Mouse (Mus musculus) CH12.LX (cell line): ENCODE measurements at regions not wholly inside any gene's neighbourhood (a gene's known extent, or its start where the extent isn't known, plus 50 kb on each side); places are given as distances from the start of the nearest gene placed in this dataset.

ENCODE experiments used
- DNase-seq: peaks from one replicate; pipeline ENCODE4 v3.0.0-alpha.2; 2013; ENCODE audit errors: extremely low read depth
- H3K27ac ChIP-seq: 2 replicates; pipeline ENCODE4 v1.5.1; 2012; ENCODE audit warnings: low read depth, mild to moderate bottlenecking, control low read depth, moderate library complexity; ENCODE audit not compliant: insufficient read depth
- H3K27me3 ChIP-seq: replicated peaks from 2 replicates; pipeline ENCODE3; 2012; ENCODE audit warnings: inconsistent platforms
- H3K36me3 ChIP-seq, 2 experiments: replicated peaks in 1 of 2; 2 replicates each; pipeline versions ENCODE3 to v1.6.1; 2012; ENCODE audit warnings: inconsistent platforms in 1 of 2, low read length in 1 of 2, mild to moderate bottlenecking in 1 of 2, mixed read lengths in 1 of 2, moderate library complexity in 1 of 2; ENCODE audit not compliant: control insufficient read depth in 1 of 2, insufficient read depth in 1 of 2
- H3K4me1 ChIP-seq, 2 experiments: 2 replicates each; pipeline ENCODE4 v1.6.1; 2012; ENCODE audit warnings: inconsistent platforms in 1 of 2, moderate library complexity in 1 of 2; ENCODE audit not compliant: insufficient read depth in 2 of 2, control insufficient read depth in 1 of 2
- H3K4me2 ChIP-seq: 2 replicates; pipeline ENCODE4 v1.6.1; 2012; ENCODE audit warnings: low read depth, mild to moderate bottlenecking, control low read depth; ENCODE audit not compliant: poor library complexity, insufficient read depth, severe bottlenecking
- H3K4me3 ChIP-seq, 3 experiments: fragments of 150-350 bp in 1 of 3; sonication (generic) in 1 of 3; replicated peaks in 1 of 3; 2 replicates each; pipeline versions ENCODE3 to v1.5.1; 2011 to 2012; ENCODE audit warnings: low read depth in 2 of 3, low read length in 2 of 3, mild to moderate bottlenecking in 2 of 3, moderate library complexity in 2 of 3, control low read depth in 1 of 3, improper control_type of control experiment in 1 of 3, inconsistent platforms in 1 of 3, mixed read lengths in 1 of 3; ENCODE audit not compliant: poor library complexity in 1 of 3
- H3K79me2 ChIP-seq: replicated peaks from 2 replicates; pipeline ENCODE4 v1.6.1; 2012; ENCODE audit warnings: mild to moderate bottlenecking, moderate library complexity; ENCODE audit not compliant: control insufficient read depth, poor library complexity, insufficient read depth, severe bottlenecking; ENCODE audit errors: extremely low read depth
- H3K9ac ChIP-seq: 2 replicates; pipeline ENCODE4 v1.6.1; 2012; ENCODE audit warnings: low read depth, mild to moderate bottlenecking, control low read depth, moderate library complexity; ENCODE audit not compliant: insufficient read depth
- H3K9me3 ChIP-seq: replicated peaks from 2 replicates; pipeline ENCODE3; 2012; ENCODE audit warnings: low read length, inconsistent platforms, mixed read lengths
- BHLHE40 ChIP-seq: IDR thresholded peaks from 2 replicates; pipeline ENCODE4 v1.6.1; 2011; ENCODE audit warnings: mild to moderate bottlenecking, low read depth, low read length, improper control_type of control experiment
- CHD1 ChIP-seq: IDR thresholded peaks from 2 replicates; pipeline ENCODE4 v1.6.1; 2012; ENCODE audit warnings: low read depth, low read length, improper control_type of control experiment, inconsistent platforms
- EP300 ChIP-seq: IDR thresholded peaks from 2 replicates; pipeline ENCODE4 v1.6.1; 2011; ENCODE audit warnings: low read length, improper control_type of control experiment
- GABPA ChIP-seq: IDR thresholded peaks from 2 replicates; pipeline ENCODE4 v1.6.1; 2012; ENCODE audit warnings: low read depth, low read length, improper control_type of control experiment, inconsistent platforms; ENCODE audit not compliant: insufficient replicate concordance
- HCFC1 ChIP-seq: IDR thresholded peaks from 2 replicates; pipeline ENCODE4 v1.6.1; 2012; ENCODE audit warnings: low read depth, mild to moderate bottlenecking, inconsistent platforms, low read length, improper control_type of control experiment
- IRF4 ChIP-seq: IDR thresholded peaks from 2 replicates; pipeline ENCODE4 v1.6.1; 2014; ENCODE audit warnings: low read depth, mild to moderate bottlenecking, inconsistent platforms, low read length, improper control_type of control experiment
- MAFK ChIP-seq: IDR thresholded peaks from 2 replicates; pipeline ENCODE4 v1.6.1; 2011; ENCODE audit warnings: low read length, improper control_type of control experiment; ENCODE audit not compliant: insufficient replicate concordance
- MAX ChIP-seq: IDR thresholded peaks from 2 replicates; pipeline ENCODE4 v1.6.1; 2011; ENCODE audit warnings: low read length, improper control_type of control experiment
- MXI1 ChIP-seq: IDR thresholded peaks from 2 replicates; pipeline ENCODE4 v1.6.1; 2011; ENCODE audit warnings: mild to moderate bottlenecking, low read depth, low read length, improper control_type of control experiment
- MYC ChIP-seq: IDR thresholded peaks from 2 replicates; pipeline ENCODE4 v1.6.1; 2011; ENCODE audit warnings: low read depth, mild to moderate bottlenecking, improper control_type of control experiment, low read length
- PAX5 ChIP-seq: IDR thresholded peaks from 2 replicates; pipeline ENCODE4 v1.6.1; 2012; ENCODE audit warnings: low read length, inconsistent platforms, mixed read lengths
- POLR2A ChIP-seq: IDR thresholded peaks from 2 replicates; pipeline ENCODE4 v1.6.1; 2011; ENCODE audit warnings: low read depth, mild to moderate bottlenecking, improper control_type of control experiment, low read length
- RCOR1 ChIP-seq: conservative IDR thresholded peaks from 2 replicates; pipeline ENCODE4 v1.6.1; 2012; ENCODE audit warnings: low read depth, mild to moderate bottlenecking, inconsistent platforms, low read length, improper control_type of control experiment
- SIN3A ChIP-seq: IDR thresholded peaks from 2 replicates; pipeline ENCODE4 v1.6.1; 2012; ENCODE audit warnings: low read length, improper control_type of control experiment, inconsistent platforms
- TBP ChIP-seq: conservative IDR thresholded peaks from 2 replicates; pipeline ENCODE4 v1.6.1; 2011; ENCODE audit warnings: low read depth, low read length, improper control_type of control experiment
- TCF12 ChIP-seq: IDR thresholded peaks from 2 replicates; pipeline ENCODE4 v1.6.1; 2014; ENCODE audit warnings: low read depth, mild to moderate bottlenecking, inconsistent platforms, low read length, improper control_type of control experiment
- UBTF ChIP-seq: IDR thresholded peaks from 2 replicates; pipeline ENCODE4 v1.6.1; 2012; ENCODE audit warnings: low read depth, mild to moderate bottlenecking, inconsistent platforms, low read length, improper control_type of control experiment, moderate library complexity
- USF1 ChIP-seq: IDR thresholded peaks from 2 replicates; pipeline ENCODE4 v1.6.1; 2014; ENCODE audit warnings: low read depth, mild to moderate bottlenecking, inconsistent platforms, low read length, improper control_type of control experiment
- ZMIZ1 ChIP-seq: IDR thresholded peaks from 2 replicates; pipeline ENCODE4 v1.6.1; 2012; ENCODE audit warnings: low read depth, mild to moderate bottlenecking, inconsistent platforms, low read length, improper control_type of control experiment
- dilution Hi-C: fragments of 300-500 bp; cut with MboI; formaldehyde crosslinking; loops from 2 replicates; pipeline ENCODE4 v1.14.3; 2020; ENCODE audit warnings: low sequenced_read_pairs; ENCODE audit not compliant: extremely low pct_unique_long_range_greater_than_20kb, extremely low pct_ligation_motif_present
- in situ Hi-C: fragments of 300-500 bp; cut with MboI; formaldehyde crosslinking; loops from 3 replicates; pipeline ENCODE4 v1.14.3; 2019; ENCODE audit warnings: low sequenced_read_pairs, low pct_ligation_motif_present, low pct_unique_long_range_greater_than_20kb, mixed read lengths

DNA sequence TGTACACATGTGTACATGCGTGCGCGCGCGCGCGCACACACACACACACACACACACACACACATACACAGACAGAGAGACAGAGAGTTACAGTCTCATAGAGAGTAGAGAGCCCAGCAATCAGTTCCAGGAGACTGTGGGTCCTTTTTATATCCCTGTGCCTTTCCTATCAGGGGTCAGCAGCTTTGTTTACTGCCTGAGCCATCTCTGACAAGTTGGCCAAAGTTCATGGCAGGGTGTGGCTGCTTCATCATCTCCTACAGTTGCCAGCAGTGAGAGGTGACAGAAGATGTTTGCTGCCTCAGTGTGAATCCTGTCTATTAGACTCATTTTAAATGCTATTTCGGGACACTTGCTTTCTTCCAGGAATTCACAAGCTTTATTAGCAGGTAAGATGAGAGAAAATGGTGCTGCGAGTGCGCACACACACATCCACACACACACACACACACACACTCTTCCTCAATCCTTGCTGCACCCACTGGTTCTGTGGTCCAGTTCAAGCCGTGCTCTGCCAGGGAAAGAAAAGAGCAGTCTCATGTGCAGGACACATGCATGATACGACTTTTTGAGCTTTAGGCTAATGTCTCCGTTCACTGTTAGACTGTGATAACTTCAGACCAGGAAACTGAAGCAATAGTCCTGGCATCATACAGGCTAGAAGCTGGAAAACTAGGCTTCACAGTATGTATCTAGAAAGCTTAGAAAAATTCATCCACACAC, 234.9 kb upstream of the Map3k1 start:
- Histone ChIP-seq H3K27me3 (no peaks in the 10 kb centered on the region), H3K36me3 (no peaks in the 10 kb centered on the region), H3K4me1 (no peaks in the 10 kb centered on the region), H3K27ac (no peak overlapping the region), H3K9ac (no peak overlapping the region), H3K4me2 (no peak overlapping the region), H3K9me3 (no peaks in the 10 kb centered on the region), H3K4me3 (no peak overlapping the region), H3K79me2 (no peaks in the 10 kb centered on the region)
- DNase-seq = no peak
- TF ChIP-seq RCOR1 (no peak), HCFC1 (no peak), MXI1 (no peak), SIN3A (no peak), IRF4 (no peak), ZMIZ1 (no peak), TBP (no peak), MYC (no peak), CHD1 (no peak), USF1 (no peak), TCF12 (no peak), MAX (no peak), BHLHE40 (no peak), POLR2A (no peak), PAX5 (no peak)
- dilution Hi-C loops (no loop called here), in situ Hi-C loops (no loop called here)

DNA sequence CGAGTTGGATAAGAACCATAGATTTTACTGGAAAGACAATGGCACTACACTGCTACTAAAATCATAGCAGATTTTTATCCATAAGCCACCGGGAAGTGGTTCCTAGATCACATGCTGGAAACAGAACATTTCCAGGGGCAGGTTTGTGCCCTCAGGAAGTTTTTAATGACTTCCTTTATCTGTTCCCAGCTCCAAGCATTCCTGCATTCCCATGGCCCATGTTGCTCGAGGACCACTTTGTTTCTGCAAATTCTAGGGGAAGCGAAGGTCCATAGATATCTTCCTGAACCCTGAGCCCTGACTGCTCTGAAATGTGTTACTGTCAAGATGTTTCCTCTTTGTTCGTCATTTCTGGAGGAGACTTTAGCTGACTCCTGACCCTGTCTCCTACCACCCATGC, 235.6 kb upstream of the Map3k1 start:
- no peak overlapping the region for H3K4me2 ChIP-seq
- dilution Hi-C loops = no loop called here
- no peak overlapping the region for H3K9ac ChIP-seq
- H3K4me1 ChIP-seq = no peaks in the 10 kb centered on the region
- TF ChIP-seq GABPA (no peak), HCFC1 (no peak), MAFK (no peak), MAX (no peak), UBTF (no peak), CHD1 (no peak), TBP (no peak), EP300 (no peak)
- no peak overlapping the region for H3K4me3 ChIP-seq
- H3K27me3 ChIP-seq = no peaks in the 10 kb centered on the region
- H3K79me2 ChIP-seq = no peaks in the 10 kb centered on the region
- in situ Hi-C loops = no loop called here
- H3K36me3 ChIP-seq = no peaks in the 10 kb centered on the region
- no peaks in the 10 kb centered on the region for H3K9me3 ChIP-seq
- DNase-seq = no peak
- H3K27ac ChIP-seq = no peak overlapping the region
